Mouse (Mus musculus) cerebellum, adult 2 months (tissue): Measurements from ENCODE around the gene Tpp1.

Experiments
- CTCF ChIP-seq: fragments of 200-500 bp; IDR thresholded peaks from 2 replicates; pipeline ENCODE4 v1.5.1; 2011; ENCODE audit warnings: low read depth, mild to moderate bottlenecking, control low read depth, low read length, moderate library complexity, borderline replicate concordance; ENCODE audit not compliant: insufficient read depth
- POLR2A ChIP-seq: fragments of 200-500 bp; IDR thresholded peaks from 2 replicates; pipeline ENCODE4 v1.6.1; 2011; ENCODE audit warnings: low read length, control low read depth, borderline replicate concordance; ENCODE audit not compliant: insufficient read depth

DNA sequence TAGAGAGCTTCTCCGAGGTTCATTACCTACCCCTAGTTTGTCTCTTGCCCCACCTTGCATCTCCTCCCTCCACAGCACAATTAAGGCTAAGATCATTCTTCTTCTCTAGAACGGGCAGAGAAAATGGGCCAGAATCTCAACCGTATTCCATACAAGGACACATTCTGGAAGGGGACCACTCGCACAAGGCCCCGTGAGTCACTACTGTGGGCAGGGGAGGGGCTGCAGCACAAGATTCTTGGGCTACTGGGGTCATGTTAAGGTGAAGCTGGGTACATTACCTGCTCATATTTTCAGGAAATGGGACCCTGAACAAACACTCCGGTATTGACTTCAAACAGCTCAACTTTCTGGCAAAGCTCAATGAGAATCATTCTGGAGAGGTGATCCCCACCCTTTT, 11.2 kb downstream of the Tpp1 start:
- no peak for TF ChIP-seq CTCF
- TF ChIP-seq POLR2A = no peak
